Mouse (Mus musculus) megakaryocyte, embryonic 14.5 days (primary cell): ENCODE measurements around the gene Mrps21. TPM values are rescaled to one million over a fixed set of nuclear protein-coding genes. Genes with fewer than 3 reads are reported as not detected.
"Not testable (repeated sequence)": the region's sequence is repeated elsewhere in the genome, so short reads cannot be mapped to it uniquely, and the experiment has no call there.

Source experiments
- H3K27me3 ChIP-seq: replicated peaks from 2 replicates; pipeline ENCODE3; 2012; ENCODE audit warnings: inconsistent platforms
- H3K36me3 ChIP-seq: replicated peaks from 2 replicates; pipeline ENCODE3; 2012; ENCODE audit warnings: low read length, inconsistent platforms, mixed read lengths
- H3K4me1 ChIP-seq: 2 replicates; pipeline ENCODE4 v1.6.1; 2012; ENCODE audit warnings: inconsistent platforms
- H3K4me3 ChIP-seq: replicated peaks from 2 replicates; pipeline ENCODE3; 2012; ENCODE audit warnings: moderate library complexity, mild to moderate bottlenecking, inconsistent platforms
- H3K9me3 ChIP-seq: 2 replicates; pipeline ENCODE4 v1.6.1; 2012; ENCODE audit warnings: inconsistent platforms
- FLI1 ChIP-seq: IDR thresholded peaks from 2 replicates; pipeline ENCODE4 v1.6.1; 2012; ENCODE audit warnings: low read length, inconsistent platforms, mixed read lengths
- GATA1 ChIP-seq: IDR thresholded peaks from 3 replicates; pipeline ENCODE4 v1.6.1; 2012; ENCODE audit warnings: mixed read lengths, low read length, inconsistent platforms, borderline replicate concordance
- polyA plus RNA-seq: library from polyadenylated mRNA; stranded (reverse); fragments of >175 nt; gene quantifications from 2 replicates; pipeline ENCODE4 v1.2.3, GENCODE M21; 2012; ENCODE audit warnings: low replicate concordance; ENCODE audit not compliant: insufficient read depth

The Mrps21 gene
- polyA plus RNA-seq, 1 experiment, result 191 TPM

- peaks cover 60% of the 10 kb centered on the region for H3K27me3 ChIP-seq
Observed at GRCm38 (mm10) chr3:95902643-95903042, 31.3 kb upstream of the Mrps21 start.

GRCm38 (mm10) chr3:95902373-95902625, 31.0 kb upstream of the Mrps21 start:
- no peak for TF ChIP-seq GATA1
- no peak for TF ChIP-seq FLI1
- peaks cover 52% of the 10 kb centered on the region for H3K4me1 ChIP-seq
- H3K9me3 ChIP-seq, result no peaks in the 10 kb centered on the region
- no peak overlapping the region for H3K4me3 ChIP-seq
- H3K27me3 ChIP-seq, result peaks cover 60% of the 10 kb centered on the region
- H3K36me3 ChIP-seq, result peaks cover 7% of the 10 kb centered on the region

More at GRCm38 (mm10) chr3:95902643-95903042, 31.3 kb upstream of the Mrps21 start:
- Histone ChIP-seq H3K4me3 (no peak overlapping the region), H3K9me3 (no peaks in the 10 kb centered on the region), H3K4me1 (peaks cover 53% of the 10 kb centered on the region), H3K36me3 (peaks cover 4% of the 10 kb centered on the region)
- TF ChIP-seq GATA1 (no peak), FLI1 (no peak)

- Histone ChIP-seq H3K36me3 (peaks cover 8% of the 10 kb centered on the region), H3K27me3 (peaks cover 60% of the 10 kb centered on the region), H3K4me3 (no peak overlapping the region), H3K9me3 (no peaks in the 10 kb centered on the region), H3K4me1 (peaks cover 47% of the 10 kb centered on the region)
- TF ChIP-seq FLI1 (no peak), GATA1 (no peak)
Observed at GRCm38 (mm10) chr3:95901616-95902372, 30.5 kb upstream of the Mrps21 start.

- peaks cover 15% of the 10 kb centered on the region for H3K36me3 ChIP-seq
- H3K9me3 ChIP-seq, result no peaks in the 10 kb centered on the region
- peaks cover 39% of the 10 kb centered on the region for H3K4me1 ChIP-seq
- peaks cover 53% of the 10 kb centered on the region for H3K27me3 ChIP-seq
- TF ChIP-seq FLI1, result no peak
- no peak overlapping the region for H3K4me3 ChIP-seq
Observed at GRCm38 (mm10) chr3:95899800-95900524, 28.6 kb upstream of the Mrps21 start.

- Histone ChIP-seq H3K4me1 (peaks cover 50% of the 10 kb centered on the region), H3K4me3 (peak overlapping the region; percentile 62), H3K27me3 (peaks cover 12% of the 10 kb centered on the region), H3K36me3 (peaks cover 15% of the 10 kb centered on the region)
- not testable (repeated sequence) for H3K9me3 ChIP-seq
Observed at GRCm38 (mm10) chr3:95895501-95895900, 24.2 kb upstream of the Mrps21 start.

- no peaks in the 10 kb centered on the region for H3K9me3 ChIP-seq
- peaks cover 15% of the 10 kb centered on the region for H3K36me3 ChIP-seq
- H3K4me3 ChIP-seq, result peak overlapping the region; percentile 94
- peaks cover 4% of the 10 kb centered on the region for H3K27me3 ChIP-seq
- TF ChIP-seq FLI1, result no peak
- no peak for TF ChIP-seq GATA1
- peaks cover 53% of the 10 kb centered on the region for H3K4me1 ChIP-seq
Observed at GRCm38 (mm10) chr3:95894317-95895160, 23.2 kb upstream of the Mrps21 start.

- H3K9me3 ChIP-seq, H3K27me3 ChIP-seq: not testable (repeated sequence)
- peaks cover 53% of the 10 kb centered on the region for H3K4me1 ChIP-seq
- H3K36me3 ChIP-seq, result peaks cover 15% of the 10 kb centered on the region
- H3K4me3 ChIP-seq, result peak within 1 kb of the TSS; percentile 94
Observed at GRCm38 (mm10) chr3:95893606-95894316, 22.4 kb upstream of the Mrps21 start, which contains the start of gene Aph1a. TSS of gene Aph1a (plus strand) at chr3:95893969.

- TF ChIP-seq FLI1 (no peak), GATA1 (no peak)
- H3K27me3 ChIP-seq, result no peaks in the 10 kb centered on the region
Observed at GRCm38 (mm10) chr3:95893126-95893525, 21.8 kb upstream of the Mrps21 start.

More at GRCm38 (mm10) chr3:95893126-95893525, 21.8 kb upstream of the Mrps21 start:
- H3K36me3 ChIP-seq, result peaks cover 15% of the 10 kb centered on the region
- H3K4me1 ChIP-seq, result peaks cover 53% of the 10 kb centered on the region
- no peaks in the 10 kb centered on the region for H3K9me3 ChIP-seq
- peak overlapping the region; percentile 91 for H3K4me3 ChIP-seq
